Mouse (Mus musculus): Measurements from ENCODE around the gene Dao.

DNA sequence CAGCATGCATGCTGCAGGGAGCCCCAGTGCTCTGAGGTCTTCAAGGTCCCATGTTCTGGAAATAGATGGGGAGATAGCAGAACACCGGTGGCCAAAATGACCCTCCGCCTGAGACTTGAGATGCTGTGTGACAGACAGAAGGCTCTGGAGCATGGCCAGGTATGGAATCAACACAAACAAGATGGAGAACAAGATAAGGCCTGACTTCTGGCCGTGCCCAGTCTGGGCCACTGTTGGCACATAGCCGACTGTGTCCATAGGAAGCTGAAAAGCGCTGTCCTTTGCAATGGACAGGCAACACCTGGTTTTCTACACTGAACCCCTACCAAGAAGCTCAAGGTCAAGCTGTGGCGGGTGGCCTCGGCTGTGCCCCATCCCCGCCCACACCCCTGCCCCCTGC, 29.7 kb upstream of the Dao start:
- TF ChIP-seq CTCF (conservative IDR thresholded peaks at IDR 0.05; ENCODE audit: insufficient read depth, insufficient read length, low read depth, low read length), result no peak
- TF ChIP-seq POLR2A (IDR thresholded peaks at IDR 0.05; ENCODE audit: low read depth, low read length), result no peak
